Mouse (Mus musculus): ENCODE results near the gene Zfp369. TPM values are rescaled to one million over a fixed set of nuclear protein-coding genes. Genes with fewer than 3 reads are reported as not detected.

The Zfp369 gene
- total RNA-seq, 4 experiments from 2014 or later, result 9.9 to 12.9 (median 11.1) TPM

Other genes starting within 250 kb of the Zfp369 start
- gene Spata31d1c, start 245.8 kb upstream of the Zfp369 start, total RNA-seq (2022), result not detected
- gene Prss47, start 226.1 kb upstream of the Zfp369 start, total RNA-seq (2022), result not detected
- 1 to 10 TPM; 6.2 to 7.8 (median 6.6) TPM for gene Mfsd14b, start 165.8 kb upstream of the Zfp369 start, total RNA-seq (2022)
- gene Olfr465-ps1, start 140.7 kb upstream of the Zfp369 start, total RNA-seq (2022), result not detected
- gene Olfr466, start 128.6 kb upstream of the Zfp369 start, total RNA-seq (2022), result not detected
- not detected for gene Nlrp4f, start 72.8 kb upstream of the Zfp369 start, total RNA-seq (2022)
- not detected for gene Gm10775, start 19.3 kb upstream of the Zfp369 start, total RNA-seq (2022)
- not detected for gene Gm10139, start 233.9 kb downstream of the Zfp369 start, total RNA-seq (2022)